Mouse (Mus musculus): Measurements from ENCODE around the gene Flna.
A peak's percentile ranks its signal among the peaks of the same experiment; 100 is the strongest.

The Flna gene

GRCm38 (mm10) chrX:74249615-74250014 lies at the start of gene Flna:
Flna (minus strand) TSS chrX:74249820.
- peak; percentile 35 for DNase-seq (ENCODE audit: low read depth, low spot score)

DNA sequence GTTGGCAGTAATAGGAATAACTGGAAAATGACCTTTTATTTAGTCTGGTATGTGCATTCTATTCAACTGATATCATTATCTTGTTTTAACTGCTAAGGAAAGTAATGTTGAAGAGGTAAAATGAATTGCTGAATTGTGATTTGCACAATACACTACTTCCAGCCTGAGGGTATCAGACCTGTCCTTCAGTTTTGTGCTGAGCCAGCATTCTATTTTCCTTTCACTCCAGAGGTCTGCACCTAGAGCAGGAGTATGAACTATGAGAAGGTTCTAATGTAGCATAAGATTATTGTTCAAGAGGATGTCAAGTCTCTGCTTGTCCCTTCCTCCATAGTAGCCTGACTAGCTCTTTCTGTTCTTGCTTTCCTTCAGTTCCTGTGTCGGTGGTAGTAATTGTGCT lies 48.7 kb upstream of the Flna start:
- DNase-seq (ENCODE audit: low read depth, low spot score) = no peak

- peak; percentile 97 for DNase-seq (ENCODE audit: low read depth, low spot score)
These were observed 47.2 kb upstream of the Flna start, which contains the start of gene Atp6ap1 for GRCm38 (mm10) chrX:74296538-74297448. Atp6ap1 (plus strand) TSS chrX:74297097.

DNA sequence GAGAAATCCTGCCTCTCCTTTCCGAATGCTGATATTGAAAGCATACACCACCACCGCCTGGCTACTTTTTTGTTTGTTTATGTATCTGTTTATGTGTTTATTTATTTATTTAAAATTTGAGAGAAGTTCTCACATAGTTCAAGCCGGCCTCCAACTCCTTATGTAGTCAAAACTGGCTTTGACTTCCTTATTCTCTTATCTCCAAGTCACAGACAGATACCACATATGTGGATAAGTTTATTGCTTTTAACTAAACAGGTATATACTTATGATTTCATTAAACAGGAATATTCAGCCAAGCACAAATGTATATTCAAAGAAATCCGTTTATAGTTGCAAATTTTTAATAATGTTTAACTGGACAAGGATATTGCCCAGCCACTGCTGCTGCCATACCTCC lies 43.8 kb upstream of the Flna start:
- no peak for DNase-seq (ENCODE audit: low read depth, low spot score)

GRCm38 (mm10) chrX:74283092-74283437 lies 33.4 kb upstream of the Flna start:
- DNase-seq (ENCODE audit: low read depth, low spot score) = no peak

DNA sequence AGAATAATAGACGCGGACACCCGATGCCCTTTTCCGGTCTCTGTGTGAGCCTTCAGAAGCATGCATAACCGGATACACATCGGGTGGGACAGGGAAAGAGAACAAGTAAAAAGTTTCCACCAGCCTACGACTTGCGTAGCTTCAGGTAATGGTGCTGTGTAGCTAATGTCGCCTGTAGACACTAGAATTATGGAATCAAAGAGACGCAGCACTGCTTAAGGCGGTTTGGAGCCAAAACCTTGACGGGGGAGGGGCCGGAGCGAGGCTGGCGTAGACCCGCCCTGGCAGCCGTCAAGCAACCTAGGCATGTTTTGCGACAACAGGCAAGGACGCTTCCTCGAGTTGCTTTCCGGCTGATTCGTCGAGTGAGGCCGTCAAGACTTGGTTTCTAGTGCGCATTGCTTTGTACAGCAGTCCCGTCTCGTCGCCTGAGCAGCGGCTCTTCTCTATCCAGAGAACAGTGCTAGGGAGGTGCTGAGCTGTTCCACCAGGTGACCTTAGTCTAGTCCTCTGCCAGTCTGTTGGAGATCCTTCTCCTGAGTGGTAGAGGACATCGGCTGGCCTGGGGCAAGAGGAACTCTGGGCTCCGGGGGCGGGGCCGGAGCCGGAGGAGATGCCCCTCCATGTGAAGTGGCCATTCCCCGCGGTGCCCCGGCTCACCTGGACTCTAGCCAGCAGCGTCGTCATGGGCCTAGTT lies 32.9 kb upstream of the Flna start:
- DNase-seq (ENCODE audit: low read depth, low spot score) = peak; percentile 92

DNA sequence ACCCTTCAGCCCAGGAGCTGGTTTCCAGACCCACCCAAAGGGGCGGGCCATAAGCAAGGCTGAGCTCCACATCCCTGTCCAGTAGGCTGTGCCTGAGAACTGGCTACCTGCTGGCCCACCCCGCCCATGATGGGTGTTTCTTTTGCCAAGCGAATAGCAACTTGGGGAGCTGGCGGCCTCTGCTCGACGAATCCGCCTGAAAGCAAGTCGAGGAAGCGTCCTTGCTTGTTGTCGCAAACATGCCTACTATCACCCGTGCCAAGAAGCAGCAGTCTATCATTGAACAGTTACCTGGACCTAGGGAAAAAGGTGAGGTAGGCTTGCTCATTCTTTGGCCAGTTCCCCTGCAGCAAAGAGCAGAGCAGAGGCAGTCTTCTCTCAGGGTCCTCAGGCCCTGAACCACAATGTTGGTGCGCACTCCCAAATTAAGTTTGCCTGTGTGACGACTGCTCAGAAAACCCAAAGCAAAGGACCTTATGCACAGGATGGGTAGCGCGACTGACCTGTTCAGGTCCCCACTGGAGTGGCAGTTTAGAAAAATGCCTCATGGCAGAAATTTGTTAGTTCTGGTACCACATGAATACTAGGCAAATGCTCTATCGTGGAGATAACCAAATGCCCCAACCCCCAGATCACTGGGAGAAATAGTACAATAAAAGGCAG lies 32.2 kb upstream of the Flna start, which contains the start of the genes Taz and Dnase1l1:
Taz (plus strand) TSS at position 181 of the 663 bp plus-strand sequence.
Dnase1l1 (minus strand) TSS at position 606 of the 663 bp plus-strand sequence.
- peak; percentile 94 for DNase-seq (ENCODE audit: low read depth, low spot score)

DNA sequence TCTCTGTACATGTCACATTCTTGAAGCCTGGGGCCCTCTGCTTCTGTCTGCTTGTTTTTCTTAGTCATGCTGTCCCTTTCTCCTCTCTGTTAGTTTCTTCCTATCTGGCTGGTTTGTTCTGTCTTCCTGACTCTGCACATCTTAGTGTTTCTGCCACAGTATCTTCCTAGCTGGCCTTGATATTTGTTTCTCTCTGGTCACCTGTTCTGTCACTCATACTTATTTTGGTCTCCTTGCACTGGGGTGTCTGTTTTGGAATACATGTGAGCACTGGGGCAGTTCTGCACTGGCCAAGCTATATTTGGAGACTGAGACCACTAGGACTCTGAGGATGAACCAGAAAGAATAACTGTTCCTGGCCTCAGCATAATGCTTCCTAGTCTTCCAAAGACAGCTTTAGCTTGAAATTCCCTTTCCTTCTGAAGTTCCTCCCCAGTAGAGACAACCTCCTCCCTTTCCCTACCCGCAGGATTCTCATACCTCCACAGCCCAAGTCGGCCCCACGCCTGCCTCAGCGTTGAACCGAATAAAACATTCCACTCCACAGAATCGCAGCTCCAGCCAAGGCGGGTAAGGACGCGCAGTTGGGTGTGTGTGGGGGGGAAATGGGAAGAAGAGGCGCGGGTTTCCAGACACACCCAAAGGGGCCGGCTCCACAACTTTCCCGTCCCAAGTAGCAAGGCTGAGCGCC lies 31.6 kb upstream of the Flna start:
- peak; percentile 15 for DNase-seq (ENCODE audit: low read depth, low spot score)

DNA sequence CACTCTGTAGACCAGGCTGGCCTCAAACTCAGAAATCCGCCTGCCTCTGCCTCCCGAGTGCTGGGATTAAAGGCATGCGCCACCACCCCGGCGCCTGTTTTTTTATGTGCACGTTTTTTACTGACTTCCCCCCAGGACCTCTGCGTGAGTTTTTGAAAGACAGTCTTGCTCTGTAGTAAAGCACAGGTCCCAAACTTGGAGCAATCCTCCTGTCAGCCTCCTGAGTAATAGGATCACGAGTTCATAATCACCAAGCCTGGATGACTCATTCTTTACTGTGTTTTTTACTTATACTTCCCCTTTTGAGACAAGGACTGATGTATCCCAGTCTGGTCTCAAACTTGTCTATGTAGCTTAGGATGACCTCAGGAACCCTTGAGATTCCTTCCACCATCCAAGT lies 28.3 kb upstream of the Flna start:
- peak; percentile 72 for DNase-seq (ENCODE audit: low read depth, low spot score)

DNA sequence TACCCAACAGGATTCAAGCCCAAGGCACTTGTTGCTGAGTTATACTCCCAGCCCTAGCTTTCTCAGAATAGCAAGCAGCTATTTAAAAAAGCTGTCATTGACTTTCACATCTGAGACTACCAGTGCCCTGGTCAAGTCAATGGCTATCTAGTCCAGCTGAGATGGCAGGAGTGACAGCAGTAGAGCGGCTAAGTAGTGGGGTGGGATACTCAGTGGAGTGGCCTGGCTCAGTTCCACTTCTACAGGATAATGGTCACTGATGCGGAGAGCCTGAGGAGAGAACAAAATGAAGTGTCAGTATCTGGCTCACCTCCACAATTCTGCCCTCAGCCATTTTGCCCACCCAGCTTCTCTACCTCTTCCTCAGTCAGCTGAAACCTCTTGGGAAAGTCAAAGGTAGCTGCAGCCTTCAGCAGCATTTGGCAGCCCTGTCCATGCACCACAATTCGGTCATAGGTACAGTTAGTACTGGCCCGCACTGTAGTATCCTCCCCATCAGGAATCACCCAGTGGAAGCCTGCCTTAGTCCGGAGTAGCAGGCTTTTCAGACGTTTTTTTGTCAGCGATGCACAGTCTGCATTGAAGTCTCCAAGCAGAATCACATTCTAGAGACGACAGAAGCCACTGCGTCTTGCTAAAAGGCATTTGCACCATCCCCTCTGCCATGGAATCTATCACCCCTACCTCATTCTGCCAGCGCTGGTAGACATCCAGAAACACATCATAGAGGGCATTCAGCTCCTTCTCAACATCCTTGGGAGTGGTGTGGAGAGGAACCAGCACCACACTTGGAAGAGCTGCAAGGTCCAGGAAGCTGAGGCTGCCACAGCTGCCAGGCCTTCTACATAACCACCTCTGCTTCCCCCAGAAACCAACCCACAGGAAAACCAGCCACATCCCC lies 24.1 kb upstream of the Flna start:
- peak; percentile 48 for DNase-seq (ENCODE audit: low read depth, low spot score)

- peak; percentile 64 for DNase-seq (ENCODE audit: low read depth, low spot score)
These were observed 21.4 kb upstream of the Flna start for GRCm38 (mm10) chrX:74270902-74271551.

DNA sequence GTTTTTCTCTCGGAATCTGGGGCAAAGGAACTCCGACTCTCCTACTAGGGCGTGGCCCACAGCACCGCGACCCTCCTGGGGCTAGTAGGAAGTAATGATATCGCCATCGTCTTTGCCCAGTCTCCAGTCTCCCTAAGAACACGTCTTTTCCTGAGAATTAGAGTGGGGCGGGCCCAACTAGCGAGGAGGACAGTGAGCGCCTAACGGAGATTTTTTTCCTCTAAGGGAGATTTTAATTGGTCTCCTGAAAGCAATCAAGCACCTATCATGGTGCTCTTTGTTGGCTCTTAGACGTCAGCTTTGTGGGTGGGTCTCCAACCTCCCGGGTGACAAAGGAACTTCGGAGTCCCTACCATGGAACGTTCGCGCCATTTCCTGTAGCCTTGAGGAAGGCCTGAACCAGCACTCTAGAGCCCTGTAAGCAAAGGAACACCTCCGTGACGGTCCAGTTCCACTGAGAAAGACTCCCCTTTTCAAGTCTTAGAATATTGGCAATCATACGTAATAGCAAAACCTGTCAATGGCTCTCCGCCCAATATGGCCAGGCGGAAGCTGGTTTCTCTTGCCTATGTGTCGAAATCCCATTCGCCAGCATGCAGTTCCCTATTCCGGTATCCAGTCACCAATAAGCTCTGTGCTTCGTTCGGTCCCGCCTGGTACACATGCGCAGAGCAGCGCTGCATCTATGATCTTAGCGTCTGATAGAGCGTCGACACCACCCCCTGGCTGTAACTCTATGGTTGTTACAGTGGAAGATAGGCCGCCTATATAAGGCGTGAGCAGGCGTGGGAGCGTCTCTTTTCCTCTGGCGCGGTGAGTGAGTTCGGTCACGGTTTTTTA lies 20.7 kb upstream of the Flna start, which contains the start of gene Rpl10:
Rpl10 (plus strand) TSS at position 751 of the 840 bp plus-strand sequence.
- peak; percentile 98 for DNase-seq (ENCODE audit: low read depth, low spot score)

- no peak for DNase-seq (ENCODE audit: low read depth, low spot score)
These were observed 20.1 kb upstream of the Flna start for GRCm38 (mm10) chrX:74269736-74270061.

DNA sequence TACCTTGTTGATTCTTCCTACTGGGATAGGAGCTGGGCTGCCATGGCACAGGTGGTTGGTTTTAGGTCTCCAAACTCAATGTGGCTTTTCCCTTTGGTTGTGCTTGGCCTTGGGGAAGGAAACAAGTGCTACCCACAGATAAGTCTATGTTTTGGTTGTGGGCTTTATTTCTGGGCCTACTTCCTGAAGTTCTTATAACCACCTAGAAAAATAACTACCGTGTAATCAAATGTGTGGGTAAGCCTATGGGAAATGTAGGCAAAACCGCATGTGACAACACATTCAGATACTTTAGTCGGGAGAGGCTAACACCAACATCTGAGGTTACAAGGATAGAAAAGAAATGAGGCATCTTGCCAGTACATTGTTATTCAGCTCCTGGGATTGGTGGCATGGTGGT lies 8.1 kb upstream of the Flna start:
- no peak for DNase-seq (ENCODE audit: low read depth, low spot score)

GRCm38 (mm10) chrX:74254888-74255565 lies 5.4 kb upstream of the Flna start:
- DNase-seq (ENCODE audit: low read depth, low spot score) = no peak

- DNase-seq (ENCODE audit: low read depth, low spot score) = peak; percentile 98
These were observed 4.7 kb upstream of the Flna start, which contains the start of gene Emd for GRCm38 (mm10) chrX:74254153-74254887. Emd (plus strand) TSS chrX:74254687.

- DNase-seq (ENCODE audit: low read depth, low spot score) = peak; percentile 84
These were observed 969 bp downstream of the Flna start for GRCm38 (mm10) chrX:74248651-74249050.

GRCm38 (mm10) chrX:74246693-74247092 lies 2.9 kb downstream of the Flna start:
- DNase-seq (ENCODE audit: low read depth, low spot score) = peak; percentile 63

All from 3T3-L1 (cell line).